Mouse (Mus musculus) heart, embryonic 14.5 days (tissue): ENCODE measurements around the gene Zranb3. TPM values are rescaled to one million over a fixed set of nuclear protein-coding genes. Genes with fewer than 3 reads are reported as not detected.
A peak's percentile ranks its signal among the peaks of the same experiment; 100 is the strongest.

Source experiments
- ATAC-seq: fragments of 200-750 bp; cut with Nextera tagmentation; 2 replicates; pipeline ENCODE4 v1.8.0; 2017; ENCODE audit warnings: low read depth, moderate TSS enrichment; ENCODE audit not compliant: insufficient number of reproducible peaks, insufficient read depth, low FRiP score
- H3K27ac ChIP-seq, 2 experiments: fragments of 200-500 bp in 1 of 2; fragments of 300-500 bp in 1 of 2; sonication (generic) in 1 of 2; replicated peaks in 1 of 2; 2 replicates each; pipeline ENCODE4 v1.5.1; 2012 to 2014; ENCODE audit warnings: low read depth in 2 of 2, low read length in 2 of 2, control low read depth in 1 of 2, mild to moderate bottlenecking in 1 of 2, mixed read lengths in 1 of 2; ENCODE audit not compliant: control insufficient read depth in 1 of 2, insufficient read depth in 1 of 2
- H3K27me3 ChIP-seq: fragments of 300-500 bp; sonication (generic); 2 replicates; pipeline ENCODE4 v1.6.1; 2014; ENCODE audit warnings: mild to moderate bottlenecking, low read length, control low read depth; ENCODE audit not compliant: control insufficient read depth, insufficient read depth
- H3K36me3 ChIP-seq: fragments of 300-500 bp; sonication (generic); 2 replicates; pipeline ENCODE4 v1.6.1; 2014; ENCODE audit warnings: mild to moderate bottlenecking, control low read depth, low read length, mixed read lengths; ENCODE audit not compliant: control insufficient read depth, insufficient read depth
- H3K4me1 ChIP-seq, 2 experiments: fragments of 200-500 bp in 1 of 2; fragments of 300-500 bp in 1 of 2; sonication (generic) in 1 of 2; 2 replicates each; pipeline ENCODE4 v1.6.1; 2012 to 2014; ENCODE audit warnings: low read length in 2 of 2, control low read depth in 1 of 2, mixed read lengths in 1 of 2; ENCODE audit not compliant: control insufficient read depth in 2 of 2, insufficient read depth in 2 of 2
- H3K4me2 ChIP-seq: fragments of 300-500 bp; sonication (generic); 2 replicates; pipeline ENCODE4 v1.6.1; 2014; ENCODE audit warnings: mild to moderate bottlenecking, low read length
- H3K4me3 ChIP-seq, 2 experiments: fragments of 200-500 bp in 1 of 2; fragments of 300-500 bp in 1 of 2; sonication (generic) in 1 of 2; 2 replicates each; pipeline ENCODE4 v1.5.1; 2012 to 2014; ENCODE audit warnings: low read length in 2 of 2, mild to moderate bottlenecking in 2 of 2, control low read depth in 1 of 2, low read depth in 1 of 2, moderate library complexity in 1 of 2; ENCODE audit not compliant: control insufficient read depth in 1 of 2, insufficient read depth in 1 of 2
- H3K9ac ChIP-seq: fragments of 300-500 bp; sonication (generic); 2 replicates; pipeline ENCODE4 v1.6.1; 2014; ENCODE audit warnings: mild to moderate bottlenecking, low read length
- H3K9me3 ChIP-seq: fragments of 300-500 bp; sonication (generic); 2 replicates; pipeline ENCODE4 v1.6.1; 2016; ENCODE audit warnings: low read length, control low read depth; ENCODE audit not compliant: control insufficient read depth
- WGBS: fragments of 180-500 bp; shearing (Covaris S2); extraction: QIAGEN DNeasy Blood & Tissue Kit; methylation state at CpG from one replicate; pipeline ENCODE4 v1.1.7; 2014; 5-methylcytosine and 5-hydroxymethylcytosine counted together
- polyA plus RNA-seq: library from polyadenylated mRNA; unstranded; fragments of >200 nt; fragmentation: Nextera tagmentation; extraction: Ambion mirVana; gene quantifications from 2 replicates; pipeline ENCODE4 v1.2.1, GENCODE M21; 2014

The Zranb3 gene
- polyA plus RNA-seq, 1 experiment from 2014 or later = 5.9 TPM

DNA sequence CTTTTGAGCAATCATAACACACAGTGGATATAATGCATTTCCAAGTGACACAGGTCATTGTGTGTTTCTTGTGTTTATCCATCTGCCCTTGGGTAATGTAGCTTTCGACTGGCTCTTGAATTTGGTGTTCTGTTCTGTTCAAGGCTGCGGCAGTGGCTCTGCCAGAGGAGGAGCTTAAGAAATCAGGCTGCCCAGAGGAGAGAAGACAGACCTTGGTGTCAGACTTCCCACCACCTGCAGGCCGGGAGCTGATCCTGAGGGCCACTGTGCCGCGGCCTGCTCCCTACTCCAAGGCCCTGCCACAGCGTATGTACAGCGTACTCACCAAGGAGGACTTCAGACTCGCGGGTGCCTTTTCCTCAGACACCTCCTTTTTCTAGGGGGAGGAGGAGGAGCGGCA is 160.6 kb downstream of the Zranb3 start:
- no peak overlapping the region for H3K9ac ChIP-seq
- no peak overlapping the region for H3K4me2 ChIP-seq
- H3K27me3 ChIP-seq = no peaks in the 10 kb centered on the region
- WGBS = 93% methylated on average over 9 of the region's 10 CpGs
- H3K27ac ChIP-seq = no peak overlapping the region
- H3K4me3 ChIP-seq = no peak overlapping the region
- peaks cover 70% of the 10 kb centered on the region for H3K36me3 ChIP-seq
- peaks cover 5% of the 10 kb centered on the region; the same call in 1 of the 2 replicates for H3K9me3 ChIP-seq
- ATAC-seq = no peak
- H3K4me1 ChIP-seq = peaks cover 1 to 9% of the 10 kb centered on the region in 2 experiments; a peak in 1 of 4 replicates

GRCm38 (mm10) chr1:127937277-127937676 is 165.6 kb downstream of the Zranb3 start:
- H3K27ac ChIP-seq = peak overlapping the region in 1 of 2 experiments; percentile 16; a peak in 1 of 4 replicates
- H3K36me3 ChIP-seq = peaks cover 82% of the 10 kb centered on the region

GRCm38 (mm10) chr1:127934322-127934721 is 168.5 kb downstream of the Zranb3 start:
- H3K36me3 ChIP-seq = peaks cover 75% of the 10 kb centered on the region
- H3K27me3 ChIP-seq = no peaks in the 10 kb centered on the region
- H3K9me3 ChIP-seq = peaks cover 5% of the 10 kb centered on the region; the same call in 1 of the 2 replicates
- WGBS = 97% methylated on average over 5 of the region's 5 CpGs
- no peak overlapping the region for H3K4me2 ChIP-seq
- H3K4me1 ChIP-seq = peaks cover 2 to 7% of the 10 kb centered on the region in 2 experiments; a peak in 1 of 4 replicates
- no peak for ATAC-seq
- H3K4me3 ChIP-seq = no peak overlapping the region
- H3K27ac ChIP-seq = no peak overlapping the region
- no peak overlapping the region for H3K9ac ChIP-seq

More at GRCm38 (mm10) chr1:127937277-127937676, 165.6 kb downstream of the Zranb3 start:
- Histone ChIP-seq H3K4me2 (no peak overlapping the region), H3K4me3 (no peak overlapping the region), H3K27me3 (no peaks in the 10 kb centered on the region), H3K9me3 (peaks cover 5% of the 10 kb centered on the region; the same call in 1 of the 2 replicates), H3K9ac (no peak overlapping the region), H3K4me1 (peaks cover 2 to 7% of the 10 kb centered on the region in 2 experiments; a peak in 1 of 4 replicates)
- ATAC-seq = no peak
- WGBS = 66% methylated on average over 8 of the region's 8 CpGs

GRCm38 (mm10) chr1:127933405-127933804 is 169.4 kb downstream of the Zranb3 start:
- H3K27me3 ChIP-seq = no peaks in the 10 kb centered on the region
- WGBS = 91% methylated on average over 2 of the region's 2 CpGs
- H3K4me3 ChIP-seq = no peak overlapping the region
- H3K9me3 ChIP-seq = no peaks in the 10 kb centered on the region
- no peak overlapping the region for H3K9ac ChIP-seq
- peaks cover 68% of the 10 kb centered on the region for H3K36me3 ChIP-seq
- ATAC-seq = no peak
- peaks cover 2 to 7% of the 10 kb centered on the region in 2 experiments; a peak in 1 of 4 replicates for H3K4me1 ChIP-seq
- no peak overlapping the region for H3K27ac ChIP-seq
- H3K4me2 ChIP-seq = no peak overlapping the region

DNA sequence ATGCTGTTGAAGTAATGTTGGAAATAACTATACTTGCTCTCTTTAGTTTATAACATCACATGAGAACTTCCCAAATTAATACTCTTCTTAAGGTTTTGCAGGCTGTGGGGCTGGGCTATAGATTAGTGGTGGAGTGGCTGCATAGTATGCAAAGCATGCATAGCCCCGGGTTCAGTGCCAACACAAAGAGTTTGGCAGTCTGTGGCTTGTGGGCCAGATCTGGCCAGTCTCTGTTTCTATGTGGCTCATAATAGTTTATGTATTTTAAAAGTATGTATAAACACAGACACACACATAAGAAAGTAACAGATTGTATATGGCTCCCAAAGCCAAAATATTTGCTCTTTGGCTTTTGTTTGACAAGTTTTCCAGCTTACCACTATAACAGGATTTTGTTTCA is 187.0 kb downstream of the Zranb3 start:
- H3K4me1 ChIP-seq = no peaks in the 10 kb centered on the region
- H3K9ac ChIP-seq = no peak overlapping the region
- WGBS = 42% methylated on average over 1 of the region's 1 CpGs
- no peak overlapping the region for H3K27ac ChIP-seq
- no peak overlapping the region for H3K4me2 ChIP-seq
- H3K9me3 ChIP-seq = no peaks in the 10 kb centered on the region
- no peak overlapping the region for H3K4me3 ChIP-seq
- no peak for ATAC-seq
- peaks cover 55% of the 10 kb centered on the region for H3K36me3 ChIP-seq
- H3K27me3 ChIP-seq = no peaks in the 10 kb centered on the region

DNA sequence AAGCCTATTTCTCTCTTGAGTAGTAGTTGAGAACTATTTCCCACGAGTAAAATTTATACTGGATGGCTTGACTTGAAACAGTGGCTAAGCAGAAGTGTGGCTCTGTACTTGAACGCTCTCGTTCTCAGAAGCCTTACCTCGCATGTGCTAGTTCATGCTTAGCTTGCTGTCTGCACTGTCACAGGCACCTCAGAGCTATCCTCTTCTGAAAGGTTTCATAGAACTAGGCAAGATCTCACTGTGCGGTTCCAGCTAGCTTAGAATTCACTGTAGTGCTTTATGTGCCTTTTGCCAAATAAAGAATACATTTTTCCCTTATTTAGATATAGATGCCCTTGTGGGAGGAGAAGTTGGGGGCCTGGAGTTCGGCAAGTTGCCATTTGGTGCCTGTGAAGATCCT is 187.5 kb downstream of the Zranb3 start:
- Histone ChIP-seq H3K4me1 (no peaks in the 10 kb centered on the region), H3K4me3 (no peak overlapping the region), H3K27me3 (no peaks in the 10 kb centered on the region), H3K9ac (no peak overlapping the region), H3K4me2 (no peak overlapping the region), H3K9me3 (no peaks in the 10 kb centered on the region), H3K27ac (no peak overlapping the region), H3K36me3 (peaks cover 57% of the 10 kb centered on the region)
- 66% methylated on average over 6 of the region's 6 CpGs for WGBS
- no peak for ATAC-seq

DNA sequence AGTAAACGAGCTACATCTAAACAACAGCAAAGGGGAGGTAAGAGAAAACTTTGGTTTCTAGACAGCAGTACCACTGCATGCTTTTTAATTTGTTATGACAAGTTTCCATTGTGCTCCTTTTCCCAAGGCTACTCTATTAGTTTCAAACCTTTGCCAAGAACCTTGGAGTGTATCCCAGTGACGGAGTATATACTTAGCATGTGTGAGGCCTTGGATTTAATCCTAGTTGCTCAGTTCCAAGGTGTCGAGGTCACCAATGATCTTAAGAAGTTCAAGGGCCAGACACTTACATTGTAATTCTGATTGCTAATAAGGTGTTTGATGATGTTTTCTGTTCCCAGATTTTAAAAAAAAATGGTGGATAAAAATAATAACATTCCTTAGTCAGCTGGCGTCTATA is 189.7 kb downstream of the Zranb3 start:
- peaks cover 45% of the 10 kb centered on the region for H3K36me3 ChIP-seq
- 81% methylated on average over 4 of the region's 4 CpGs for WGBS
- no peak overlapping the region for H3K4me2 ChIP-seq
- H3K9ac ChIP-seq = no peak overlapping the region
- H3K9me3 ChIP-seq = no peaks in the 10 kb centered on the region
- no peaks in the 10 kb centered on the region for H3K27me3 ChIP-seq
- H3K4me1 ChIP-seq = no peaks in the 10 kb centered on the region
- no peak overlapping the region for H3K4me3 ChIP-seq
- no peak overlapping the region for H3K27ac ChIP-seq
- ATAC-seq = no peak

DNA sequence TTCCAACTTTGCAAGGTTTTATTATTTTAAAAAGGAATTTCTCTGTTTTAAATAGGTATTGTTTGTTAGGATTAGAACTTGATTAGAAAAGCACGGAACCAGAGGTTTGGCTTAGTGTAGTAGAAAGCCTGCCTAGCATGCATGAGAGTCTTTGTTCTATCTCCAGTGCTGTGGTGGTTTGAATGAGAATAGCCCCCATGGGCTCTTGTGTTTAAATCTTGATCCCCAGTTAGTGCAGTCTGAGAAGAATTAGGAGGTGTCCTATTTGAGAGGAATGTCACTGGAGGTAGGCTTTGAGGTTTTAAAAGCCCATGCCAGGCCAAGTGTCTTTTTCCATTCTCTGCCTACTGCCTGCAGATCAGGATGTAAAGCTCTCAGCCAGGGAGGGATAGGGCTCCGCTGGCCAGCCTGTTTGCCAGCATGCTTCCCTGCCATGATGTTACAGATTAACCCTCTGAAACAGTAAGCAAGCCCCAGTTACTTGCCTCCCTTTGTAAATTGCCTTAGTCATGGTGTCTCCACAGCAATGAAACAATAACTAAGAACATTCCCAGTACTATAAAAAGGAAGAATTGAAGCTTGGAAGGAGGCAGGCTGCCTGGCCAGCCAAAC is 198.0 kb downstream of the Zranb3 start:
- H3K27me3 ChIP-seq = no peaks in the 10 kb centered on the region
- H3K4me1 ChIP-seq = no peaks in the 10 kb centered on the region
- ATAC-seq = no peak
- no peak overlapping the region for H3K27ac ChIP-seq
- H3K4me2 ChIP-seq = no peak overlapping the region
- 76% methylated on average over 2 of the region's 2 CpGs for WGBS
- H3K36me3 ChIP-seq = peaks cover 46% of the 10 kb centered on the region
- no peak overlapping the region for H3K9ac ChIP-seq
- no peak overlapping the region for H3K4me3 ChIP-seq
- no peaks in the 10 kb centered on the region for H3K9me3 ChIP-seq
